Mouse (Mus musculus): ENCODE measurements around the gene Bmp10. TPM values are rescaled to one million over a fixed set of nuclear protein-coding genes. Genes with fewer than 3 reads are reported as not detected.
"Not testable (repeated sequence)": the region's sequence is repeated elsewhere in the genome, so short reads cannot be mapped to it uniquely, and the experiment has no call there.

Bmp10 gene
- total and polyA plus RNA-seq, 2 experiments from 2014 or later, result not detected

DNA sequence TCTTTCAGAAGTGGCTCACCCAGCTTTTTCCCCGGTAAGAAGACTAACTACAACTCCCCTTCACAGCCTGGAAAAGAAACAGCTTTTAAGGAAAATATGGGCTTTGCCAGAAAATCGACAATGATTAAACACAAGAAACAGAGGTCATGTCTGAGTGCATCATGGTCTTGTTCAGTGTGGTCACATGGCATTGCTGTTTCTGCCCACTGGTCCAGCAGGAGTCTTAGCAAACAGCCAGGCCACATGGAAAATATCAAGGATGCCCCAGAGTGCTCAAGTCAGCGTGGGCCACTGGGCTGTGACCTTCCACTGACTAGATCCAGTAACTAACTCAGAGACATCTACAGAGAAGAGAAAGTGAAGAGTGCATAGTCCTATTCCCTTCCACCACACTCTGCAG is 23.0 kb downstream of the Bmp10 start:
- no peak overlapping the region for H3K4me3 ChIP-seq (ENCODE audit: low read depth, low read length)
- H3K9ac ChIP-seq (replicated peaks; ENCODE audit: low read length, poor library complexity, severe bottlenecking), result no peak overlapping the region
- ATAC-seq (ENCODE audit: low FRiP score) (no peak), DNase-seq (ENCODE audit: low spot score) (no peak)
- H3K9me3 ChIP-seq (ENCODE audit: low read length), result no peaks in the 10 kb centered on the region
- 77% methylated on average over 3 of the region's 3 CpGs for WGBS
- no peaks in the 10 kb centered on the region for H3K36me3 ChIP-seq (ENCODE audit: insufficient read depth, low read length)
- H3K4me1 ChIP-seq (ENCODE audit: insufficient read depth, low read length), result no peaks in the 10 kb centered on the region
- TF ChIP-seq CTCF (IDR thresholded peaks at IDR 0.05), result no peak
- H3K27ac ChIP-seq (ENCODE audit: low read depth, low read length), result no peak overlapping the region
- no peak overlapping the region for H3K4me2 ChIP-seq (ENCODE audit: low read depth, low read length, poor library complexity, severe bottlenecking)
- no peaks in the 10 kb centered on the region for H3K27me3 ChIP-seq (ENCODE audit: insufficient read depth, low read length)

DNA sequence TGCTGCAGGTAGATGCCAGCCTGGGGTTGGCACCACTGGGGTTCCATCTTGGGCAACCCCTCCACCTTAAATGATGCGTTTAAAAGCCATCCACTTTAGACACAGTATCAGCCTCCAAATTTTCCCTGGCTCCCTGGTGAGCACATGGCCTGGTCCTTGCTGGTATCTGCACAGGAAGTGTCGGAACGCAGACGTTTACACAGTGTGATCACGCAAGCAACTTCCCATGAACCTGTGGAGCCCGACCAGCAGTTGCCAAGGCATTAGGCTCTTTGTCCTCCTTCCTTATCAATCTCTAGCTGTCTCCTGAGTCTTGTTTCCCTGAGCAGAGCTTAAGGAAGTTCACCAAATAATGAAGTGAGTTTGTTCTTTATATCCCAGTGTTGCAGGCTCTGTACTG is 26.7 kb downstream of the Bmp10 start:
- Histone ChIP-seq H3K4me1 (ENCODE audit: insufficient read depth, low read length) (no peaks in the 10 kb centered on the region), H3K27ac (ENCODE audit: low read depth, low read length) (no peak overlapping the region), H3K9ac (replicated peaks; ENCODE audit: low read length, poor library complexity, severe bottlenecking) (no peak overlapping the region), H3K36me3 (ENCODE audit: insufficient read depth, low read length) (no peaks in the 10 kb centered on the region), H3K4me2 (ENCODE audit: low read depth, low read length, poor library complexity, severe bottlenecking) (no peak overlapping the region), H3K27me3 (ENCODE audit: insufficient read depth, low read length) (no peaks in the 10 kb centered on the region), H3K9me3 (ENCODE audit: low read length) (no peaks in the 10 kb centered on the region), H3K4me3 (ENCODE audit: low read depth, low read length) (no peak overlapping the region)
- ATAC-seq (ENCODE audit: low FRiP score) (no peak), DNase-seq (ENCODE audit: low spot score) (no peak)
- no peak for TF ChIP-seq CTCF (IDR thresholded peaks at IDR 0.05)
- WGBS, result 84% methylated on average over 6 of the region's 6 CpGs

DNA sequence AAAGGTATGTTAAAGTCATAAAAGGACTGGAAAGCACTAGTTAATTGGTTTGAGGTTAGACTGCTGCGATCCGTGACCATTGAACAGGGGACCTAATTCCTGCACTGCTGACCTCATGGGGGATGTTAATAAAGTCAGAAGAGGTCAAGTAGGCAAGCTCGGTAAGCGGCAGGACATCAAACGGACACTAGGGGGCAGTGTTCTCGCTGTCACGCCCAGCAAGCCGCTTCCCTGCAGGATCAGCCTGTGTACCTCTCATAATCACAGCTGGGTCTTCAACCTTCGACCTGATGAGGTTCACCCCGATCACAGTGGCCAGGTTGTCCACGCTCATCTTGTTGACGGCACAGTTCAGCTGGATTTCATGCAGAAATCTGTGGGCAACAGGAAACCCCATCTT is 37.4 kb downstream of the Bmp10 start:
- no peak overlapping the region for H3K4me2 ChIP-seq (ENCODE audit: low read depth, low read length, poor library complexity, severe bottlenecking)
- H3K27me3 ChIP-seq (ENCODE audit: insufficient read depth, low read length), result no peaks in the 10 kb centered on the region
- no peaks in the 10 kb centered on the region for H3K9me3 ChIP-seq (ENCODE audit: low read length)
- peak; percentile 77 for TF ChIP-seq CTCF (IDR thresholded peaks at IDR 0.05)
- no peak overlapping the region for H3K27ac ChIP-seq (ENCODE audit: low read depth, low read length)
- 11% methylated on average over 12 of the region's 12 CpGs for WGBS
- no peak overlapping the region for H3K9ac ChIP-seq (replicated peaks; ENCODE audit: low read length, poor library complexity, severe bottlenecking)
- H3K4me1 ChIP-seq (ENCODE audit: insufficient read depth, low read length), result no peaks in the 10 kb centered on the region
- H3K4me3 ChIP-seq (ENCODE audit: low read depth, low read length), result no peak overlapping the region
- no peaks in the 10 kb centered on the region for H3K36me3 ChIP-seq (ENCODE audit: insufficient read depth, low read length)
- peak; percentile 49 for DNase-seq (ENCODE audit: low spot score)
- no peak for ATAC-seq (ENCODE audit: low FRiP score)

DNA sequence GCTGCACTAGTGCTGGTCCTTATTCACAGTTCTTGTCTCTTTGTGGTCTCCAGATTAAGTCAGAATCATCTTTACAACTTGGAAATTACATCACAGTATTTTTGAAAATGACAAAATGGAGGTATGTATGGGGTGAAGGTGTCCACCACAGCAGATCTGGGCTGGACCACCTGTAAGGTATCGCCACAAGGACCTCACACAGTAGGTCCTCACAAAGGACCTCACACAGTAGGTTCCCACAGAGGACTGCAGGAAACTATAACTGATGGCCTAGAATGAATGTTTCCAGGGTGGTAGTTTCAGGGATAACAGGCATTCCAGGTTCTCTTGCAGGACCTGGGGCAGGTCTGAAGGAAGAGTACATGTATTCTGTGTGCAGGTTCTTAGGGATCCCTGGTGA is 38.6 kb downstream of the Bmp10 start:
- Histone ChIP-seq H3K4me1 (ENCODE audit: insufficient read depth, low read length) (no peaks in the 10 kb centered on the region), H3K9ac (replicated peaks; ENCODE audit: low read length, poor library complexity, severe bottlenecking) (no peak overlapping the region), H3K4me2 (ENCODE audit: low read depth, low read length, poor library complexity, severe bottlenecking) (no peak overlapping the region), H3K27ac (ENCODE audit: low read depth, low read length) (no peak overlapping the region), H3K4me3 (ENCODE audit: low read depth, low read length) (no peak overlapping the region), H3K27me3 (ENCODE audit: insufficient read depth, low read length) (no peaks in the 10 kb centered on the region), H3K9me3 (ENCODE audit: low read length) (no peaks in the 10 kb centered on the region), H3K36me3 (ENCODE audit: insufficient read depth, low read length) (no peaks in the 10 kb centered on the region)
- ATAC-seq (ENCODE audit: low FRiP score), result no peak
- no peak for TF ChIP-seq CTCF (IDR thresholded peaks at IDR 0.05)
- WGBS, result 100% methylated on average over 1 of the region's 1 CpGs
- DNase-seq (ENCODE audit: low spot score), result no peak

DNA sequence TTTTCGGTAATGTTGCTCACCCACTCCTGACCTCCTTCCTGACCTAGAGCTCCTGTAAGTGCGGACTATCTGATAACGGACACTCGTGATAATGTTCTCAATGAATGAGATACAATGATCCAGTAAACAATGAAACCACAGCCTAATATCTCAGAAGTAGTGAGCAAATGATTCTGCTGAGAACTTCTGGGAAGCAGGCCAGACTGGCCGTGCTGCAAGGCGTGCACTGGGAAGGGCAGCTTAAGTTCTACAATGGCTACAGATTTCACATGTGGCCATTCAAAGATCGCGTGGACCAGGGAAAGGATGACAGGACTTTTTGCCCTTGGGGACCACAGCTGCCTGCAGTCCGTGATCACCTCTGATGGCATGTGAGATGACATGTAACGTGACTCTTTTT is 39.6 kb downstream of the Bmp10 start:
- no peak for TF ChIP-seq CTCF (IDR thresholded peaks at IDR 0.05)
- H3K9ac ChIP-seq (replicated peaks; ENCODE audit: low read length, poor library complexity, severe bottlenecking), result no peak overlapping the region
- H3K4me2 ChIP-seq (ENCODE audit: low read depth, low read length, poor library complexity, severe bottlenecking), result no peak overlapping the region
- 87% methylated on average over 10 of the region's 10 CpGs for WGBS
- H3K27me3 ChIP-seq (ENCODE audit: insufficient read depth, low read length), result no peaks in the 10 kb centered on the region
- ATAC-seq (ENCODE audit: low FRiP score) (no peak), DNase-seq (ENCODE audit: low spot score) (no peak)
- H3K36me3 ChIP-seq (ENCODE audit: insufficient read depth, low read length), result no peaks in the 10 kb centered on the region
- no peak overlapping the region for H3K4me3 ChIP-seq (ENCODE audit: low read depth, low read length)
- H3K4me1 ChIP-seq (ENCODE audit: insufficient read depth, low read length), result no peaks in the 10 kb centered on the region
- H3K27ac ChIP-seq (ENCODE audit: low read depth, low read length), result no peak overlapping the region
- no peaks in the 10 kb centered on the region for H3K9me3 ChIP-seq (ENCODE audit: low read length)

DNA sequence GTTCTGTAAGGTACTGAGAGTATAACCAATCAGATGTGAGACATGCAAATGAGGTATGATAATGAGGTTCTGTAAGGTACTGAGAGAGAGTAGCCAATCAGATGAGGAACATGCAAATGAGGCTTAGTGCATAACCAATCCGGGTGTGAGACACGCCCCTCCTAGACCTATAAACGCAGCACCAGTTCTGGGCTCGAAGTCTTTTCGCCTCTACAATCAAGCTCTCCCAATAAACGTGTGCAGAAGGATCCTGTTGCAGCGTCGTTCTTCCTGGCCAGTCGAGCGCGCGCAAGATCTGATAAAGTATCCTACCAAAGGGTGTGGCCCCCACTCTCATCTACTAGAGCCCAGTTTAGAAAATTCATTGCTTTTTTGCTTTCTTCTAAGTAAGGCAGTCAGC is 41.3 kb downstream of the Bmp10 start:
- ATAC-seq (ENCODE audit: low FRiP score); H3K9me3 ChIP-seq (ENCODE audit: low read length): not testable (repeated sequence)
- 93% methylated on average over 12 of the region's 12 CpGs for WGBS

DNA sequence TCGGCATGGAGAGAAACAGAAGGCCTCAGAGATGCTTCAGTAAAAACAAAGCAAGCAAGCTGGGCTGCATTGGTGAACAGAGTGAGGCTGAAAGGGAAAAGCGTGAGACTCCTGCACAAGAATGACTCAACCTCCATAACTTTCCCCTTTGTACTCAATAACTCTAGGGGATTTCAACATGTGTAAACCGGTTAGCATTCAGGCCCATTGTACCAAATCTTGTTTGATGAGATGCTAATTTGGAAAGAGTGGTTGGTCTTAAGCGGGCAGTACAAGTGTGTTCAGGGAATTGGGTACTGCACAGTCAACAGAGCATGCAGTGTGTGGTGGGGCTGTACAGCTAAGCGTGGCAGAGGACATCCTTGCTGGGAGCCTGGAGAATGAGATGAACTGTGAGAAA is 46.4 kb downstream of the Bmp10 start:
- Histone ChIP-seq H3K4me2 (ENCODE audit: low read depth, low read length, poor library complexity, severe bottlenecking) (no peak overlapping the region), H3K27me3 (ENCODE audit: insufficient read depth, low read length) (no peaks in the 10 kb centered on the region), H3K4me1 (ENCODE audit: insufficient read depth, low read length) (no peaks in the 10 kb centered on the region), H3K36me3 (ENCODE audit: insufficient read depth, low read length) (no peaks in the 10 kb centered on the region), H3K9ac (replicated peaks; ENCODE audit: low read length, poor library complexity, severe bottlenecking) (no peak overlapping the region), H3K4me3 (ENCODE audit: low read depth, low read length) (no peak overlapping the region), H3K9me3 (ENCODE audit: low read length) (no peaks in the 10 kb centered on the region), H3K27ac (ENCODE audit: low read depth, low read length) (no peak overlapping the region)
- TF ChIP-seq CTCF (IDR thresholded peaks at IDR 0.05), result no peak
- DNase-seq (ENCODE audit: low spot score) (no peak), ATAC-seq (ENCODE audit: low FRiP score) (no peak)
- WGBS, result 85% methylated on average over 5 of the region's 5 CpGs

More for the DNA sequence above, 41.3 kb downstream of the Bmp10 start:
- H3K9ac ChIP-seq (replicated peaks; ENCODE audit: low read length, poor library complexity, severe bottlenecking); H3K36me3 ChIP-seq (ENCODE audit: insufficient read depth, low read length); H3K4me3 ChIP-seq (ENCODE audit: low read depth, low read length); DNase-seq (ENCODE audit: low spot score); H3K4me2 ChIP-seq (ENCODE audit: low read depth, low read length, poor library complexity, severe bottlenecking); H3K27me3 ChIP-seq (ENCODE audit: insufficient read depth, low read length); H3K4me1 ChIP-seq (ENCODE audit: insufficient read depth, low read length); H3K27ac ChIP-seq (ENCODE audit: low read depth, low read length): not testable (repeated sequence)
